Mouse (Mus musculus): Measurements from ENCODE around the gene Vmn2r112.
"Not testable (repeated sequence)": the region's sequence is repeated elsewhere in the genome, so short reads cannot be mapped to it uniquely, and the experiment has no call there.

Gene Vmn2r112

DNA sequence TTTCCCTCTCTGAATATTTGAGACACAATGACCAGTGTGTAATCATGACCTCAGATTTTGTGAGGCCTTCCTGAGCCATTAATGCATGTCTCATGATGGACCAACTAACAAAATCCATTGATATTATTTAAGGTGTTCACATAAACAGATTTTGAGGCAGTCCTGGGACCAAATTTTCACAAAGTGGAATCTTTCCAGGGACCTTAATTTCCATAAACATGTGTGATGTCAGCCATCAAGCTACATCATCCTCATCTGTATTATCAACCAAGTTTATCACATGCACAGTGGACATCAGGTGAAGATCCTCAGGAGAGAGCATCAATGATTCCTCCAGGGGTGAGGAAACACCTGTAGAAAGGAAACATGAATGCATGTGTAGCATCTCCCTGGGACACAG, at the start of gene Vmn2r112:
Vmn2r112 (plus strand) TSS at position 301 of the 400 bp plus-strand sequence.
- not testable (repeated sequence) for DNase-seq (ENCODE audit: inconsistent ontology term)

GRCm38 (mm10) chr17:22573382-22573781, 27.4 kb upstream of the Vmn2r112 start, which contains the start of gene Vmn2r111:
Gene Vmn2r111, minus strand, starts transcription at chr17:22573482.
- not testable (repeated sequence) for DNase-seq (ENCODE audit: inconsistent ontology term)

DNA sequence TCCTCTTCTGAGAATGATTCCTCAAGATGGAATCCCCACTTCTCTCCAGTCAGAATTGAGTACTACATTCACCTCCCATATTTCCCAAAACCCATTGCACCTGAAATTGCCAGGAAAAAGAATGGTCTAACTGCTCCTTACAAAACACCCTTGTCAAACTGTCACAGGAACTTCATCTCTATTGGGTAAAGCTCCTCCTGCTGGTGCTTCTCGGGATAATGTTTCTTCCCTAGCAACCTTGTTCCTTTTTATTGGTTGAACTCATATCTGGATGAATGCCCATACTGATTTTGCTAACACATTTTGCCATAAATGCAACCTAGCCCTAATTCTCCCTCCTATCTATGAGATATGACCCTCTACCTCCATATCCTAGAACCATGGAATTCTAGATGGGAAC, 29.9 kb downstream of the Vmn2r112 start:
- no peak for DNase-seq (ENCODE audit: inconsistent ontology term)

Measured in Muller cell, postnatal 12 days (primary cell).